Mouse (Mus musculus): ENCODE measurements at regions not wholly inside any gene's neighbourhood (a gene's known extent, or its start where the extent isn't known, plus 50 kb on each side); places are given as distances from the start of the nearest gene placed in this dataset.

DNA sequence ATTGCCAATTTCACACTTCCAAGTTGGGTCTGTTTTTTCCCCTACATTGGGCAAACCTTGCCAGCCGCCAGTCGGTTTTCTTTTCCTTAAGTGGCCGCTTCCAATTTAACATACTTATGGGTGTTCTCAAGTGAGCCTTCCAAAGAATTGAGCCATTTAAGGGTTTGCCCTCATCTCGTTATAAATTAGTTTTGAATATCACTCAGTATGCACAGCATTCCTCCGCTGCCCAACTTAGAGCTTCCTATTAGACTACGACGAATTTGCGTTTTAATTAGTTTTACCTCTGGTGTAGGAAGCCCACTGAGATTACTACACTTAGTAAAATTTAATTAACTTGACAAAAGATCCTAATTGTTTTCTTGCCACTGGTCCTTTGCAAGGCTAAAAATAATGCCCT is 209.9 kb downstream of the Cdh11 start:
- peak; percentile 22 to 29 for DNase-seq (ENCODE audit: low spot score in 2 of 2)

DNA sequence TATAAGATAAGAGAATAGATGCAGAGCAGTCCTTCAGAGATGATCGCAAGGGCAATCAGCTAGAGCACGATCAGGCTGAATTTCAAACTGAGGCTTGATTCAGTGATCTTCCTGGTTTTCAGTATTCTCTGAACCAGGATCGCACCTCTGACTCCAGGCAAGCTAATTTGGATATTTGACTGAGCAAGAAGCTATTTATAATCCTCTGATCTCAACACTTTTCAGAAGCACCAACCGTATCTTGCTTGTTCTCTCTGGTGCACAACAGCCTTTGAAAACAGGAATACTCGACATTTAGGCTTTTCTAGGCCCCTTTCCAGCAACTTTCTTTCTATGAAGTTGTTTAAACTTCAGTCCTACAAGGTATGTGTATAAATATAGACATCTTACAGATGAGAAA is 217.7 kb downstream of the Cdh11 start:
- DNase-seq (ENCODE audit: low spot score in 2 of 2): no peak

DNA sequence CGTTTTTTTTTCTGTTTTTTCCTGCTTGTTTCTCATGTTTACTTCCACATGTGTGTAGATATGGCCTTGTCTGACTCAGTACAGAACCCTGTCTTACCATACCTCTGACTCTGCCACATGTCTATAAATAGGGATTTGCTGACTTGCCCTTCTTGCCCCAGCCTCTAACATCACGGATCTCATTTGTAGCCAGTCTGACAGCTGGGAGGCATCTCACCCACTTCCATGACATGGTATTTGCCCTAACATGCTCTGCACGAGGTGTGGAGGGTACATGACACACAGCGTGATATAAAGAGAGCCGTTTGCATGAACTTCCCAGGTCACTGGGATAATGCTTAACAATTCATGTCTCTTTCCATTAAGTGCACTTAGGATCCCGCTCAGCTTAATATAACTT is 231.2 kb downstream of the Cdh11 start:
- no peak for DNase-seq (ENCODE audit: low spot score in 2 of 2)

DNA sequence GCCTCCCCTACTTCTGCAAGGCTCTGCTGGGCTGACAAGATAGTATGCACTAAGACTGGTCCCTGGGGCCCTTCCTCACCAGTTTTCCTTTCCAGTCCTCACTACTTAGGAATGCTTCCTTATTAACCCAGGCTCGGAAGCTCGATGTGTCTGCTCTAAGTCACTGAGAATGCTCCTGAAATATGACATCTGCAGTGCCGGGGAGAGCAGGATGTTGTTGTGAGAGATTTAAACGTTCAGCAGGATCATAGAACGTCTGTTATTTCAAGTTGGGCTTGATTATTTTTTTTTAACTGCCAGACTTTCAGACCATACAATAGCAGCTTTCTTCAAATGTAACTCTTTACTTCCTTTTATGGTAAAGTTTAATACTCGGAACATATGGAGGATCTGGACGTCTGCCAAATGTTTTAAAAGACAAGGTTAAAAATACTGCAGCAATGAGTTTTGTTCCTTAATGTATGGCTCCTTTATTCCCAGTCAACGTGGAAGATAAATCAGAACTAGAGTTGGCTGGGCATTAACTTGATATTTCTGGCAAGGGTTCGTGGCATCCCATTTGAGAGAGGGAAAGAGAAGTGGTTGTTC is 232.0 kb downstream of the Cdh11 start:
- DNase-seq (ENCODE audit: low spot score in 2 of 2): peak; percentile 30 to 68

DNA sequence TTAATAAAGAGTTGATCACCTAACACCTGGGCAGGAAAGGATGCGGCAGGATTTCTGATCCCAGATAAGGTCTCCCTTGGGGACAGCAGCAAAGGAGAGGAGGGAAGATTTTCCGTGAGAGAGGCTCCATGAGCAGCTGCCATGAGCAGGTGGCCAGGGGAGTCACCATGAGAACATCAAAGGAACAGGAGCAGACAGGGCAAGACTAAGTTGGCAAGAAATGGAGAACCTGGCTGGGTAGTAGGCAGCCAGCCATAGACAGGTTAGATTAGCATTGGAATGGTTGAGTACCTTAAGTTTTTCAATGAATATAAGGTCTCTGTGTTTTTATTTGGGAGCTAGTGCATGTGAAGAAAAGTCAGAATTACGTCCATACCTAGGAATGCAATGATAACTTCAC is 246.6 kb downstream of the Cdh11 start:
- DNase-seq (ENCODE audit: low spot score in 2 of 2): no peak

DNA sequence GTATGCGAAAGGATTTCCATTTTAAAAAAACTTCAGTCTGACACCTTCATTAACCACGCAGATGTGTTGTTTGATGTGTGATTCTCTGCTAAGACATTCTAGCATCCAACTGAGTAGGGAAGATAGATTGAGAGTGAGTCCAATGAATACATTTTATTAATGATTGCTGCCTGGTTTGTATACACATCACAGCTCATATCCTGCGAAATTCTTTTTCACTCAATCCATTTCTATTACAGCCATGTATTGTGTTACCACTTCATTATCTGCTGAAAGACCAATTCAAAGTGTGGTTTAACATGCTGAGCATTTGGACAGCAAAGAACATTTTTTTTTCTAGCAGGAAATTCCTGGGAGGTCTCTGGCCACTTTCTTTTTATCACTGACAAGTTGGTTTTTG is 247.4 kb downstream of the Cdh11 start:
- DNase-seq (ENCODE audit: low spot score in 2 of 2): no peak

DNA sequence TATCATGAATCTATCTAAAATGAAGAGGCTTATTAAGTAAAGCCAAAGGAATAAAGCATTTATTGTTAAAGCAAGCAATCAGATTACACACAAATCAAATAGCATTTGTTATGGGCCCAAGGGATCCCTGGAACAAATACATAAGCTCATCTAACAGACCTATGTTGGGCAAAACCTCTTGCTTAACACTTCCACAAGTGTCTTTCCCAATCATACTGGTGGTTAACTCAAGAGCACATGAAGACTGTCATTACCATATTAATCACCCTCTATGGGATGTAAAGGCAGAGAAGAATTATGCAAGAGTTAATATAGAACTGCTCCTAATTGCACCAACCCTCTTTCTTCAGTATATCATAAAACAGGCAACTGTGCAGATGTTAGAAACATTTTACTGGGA is 267.0 kb downstream of the Cdh11 start:
- DNase-seq (ENCODE audit: low spot score in 2 of 2): no peak

DNA sequence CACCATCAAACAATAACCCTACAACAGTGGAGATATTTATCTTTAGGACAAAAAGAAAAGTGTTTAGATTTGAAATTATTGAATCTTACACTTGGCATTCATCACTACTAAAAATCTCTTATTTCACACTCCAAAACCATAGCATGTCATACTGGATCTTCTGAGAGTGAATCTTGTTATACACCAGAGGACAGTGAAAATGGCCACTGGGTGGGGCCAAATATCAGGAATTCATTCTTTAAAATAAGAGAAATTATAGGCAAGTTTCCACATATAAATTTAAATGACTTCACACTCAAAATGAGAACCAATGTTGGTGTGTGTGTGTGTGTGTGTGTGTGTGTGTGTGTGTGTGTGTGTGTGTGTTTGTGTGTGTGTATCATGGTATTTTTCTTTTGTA is 269.7 kb downstream of the Cdh11 start:
- DNase-seq (ENCODE audit: low spot score in 2 of 2): no peak

DNA sequence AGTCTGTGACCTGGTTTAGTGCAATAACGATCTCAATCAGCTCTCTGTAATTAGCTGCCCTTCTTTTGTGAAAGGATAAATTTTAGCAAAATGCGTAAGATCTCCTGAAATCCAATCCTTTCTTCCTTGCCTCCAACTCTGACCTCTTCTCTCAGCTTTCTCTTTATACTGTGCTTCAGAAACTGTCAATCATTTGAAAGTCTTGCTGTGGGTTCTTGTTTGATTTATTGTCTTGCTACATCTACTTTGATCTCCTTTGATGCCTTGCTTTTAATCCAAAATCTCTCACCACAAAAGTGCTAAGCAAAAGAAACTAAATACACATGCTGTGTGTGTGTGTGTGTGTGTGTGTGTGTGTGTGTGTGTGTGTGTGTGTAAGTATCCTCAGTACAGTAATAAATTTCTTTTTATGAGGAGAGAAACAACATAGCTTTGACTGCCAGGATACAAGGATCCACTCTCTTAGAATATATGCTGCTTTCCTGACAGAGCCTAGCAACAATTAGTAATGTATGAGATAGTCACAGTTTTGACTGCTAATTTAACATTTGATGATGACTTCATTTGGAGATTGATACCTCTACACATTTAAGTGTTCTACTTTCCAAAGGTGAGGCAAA is 270.5 kb downstream of the Cdh11 start:
- DNase-seq (ENCODE audit: low spot score in 2 of 2): no peak

DNA sequence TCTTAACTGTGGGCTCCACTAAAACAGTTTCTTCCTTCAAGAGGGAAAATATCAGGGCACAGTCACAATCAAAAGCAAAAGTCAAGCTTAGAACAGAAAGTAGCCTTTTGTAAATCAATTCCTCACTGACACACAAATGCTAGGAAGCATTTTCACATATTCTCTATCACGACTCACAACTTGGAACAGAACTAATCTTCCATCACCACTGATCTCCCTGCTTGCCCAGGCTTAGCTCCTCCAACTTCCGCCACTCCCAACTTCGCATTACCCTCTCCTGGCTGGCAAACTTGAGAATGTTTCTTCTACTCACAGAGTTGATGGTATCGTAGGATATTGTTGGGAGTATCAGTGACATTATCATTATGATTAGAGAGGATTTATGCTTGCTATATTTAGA is 284.7 kb downstream of the Cdh11 start:
- no peak for DNase-seq (ENCODE audit: low spot score in 2 of 2)

DNA sequence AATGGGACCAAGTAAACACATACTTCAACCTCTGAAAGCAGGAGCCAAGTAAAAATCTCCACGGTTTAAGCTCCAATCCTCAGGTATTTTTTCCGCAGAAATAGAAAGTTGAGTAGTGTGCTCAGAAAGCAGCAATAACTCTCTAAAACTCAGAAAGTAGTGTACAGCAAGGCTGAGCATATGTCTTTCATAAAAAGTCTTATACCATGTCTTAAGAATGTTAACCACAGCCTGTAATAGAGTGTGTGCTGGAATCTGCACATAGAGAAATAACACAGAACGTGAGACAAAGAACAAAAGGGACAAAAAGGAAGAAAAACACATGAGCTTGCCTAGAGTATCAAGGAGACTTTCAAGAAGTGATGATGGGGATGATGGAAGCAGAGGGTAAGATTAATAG is 285.2 kb downstream of the Cdh11 start:
- DNase-seq (ENCODE audit: low spot score in 2 of 2): no peak

DNA sequence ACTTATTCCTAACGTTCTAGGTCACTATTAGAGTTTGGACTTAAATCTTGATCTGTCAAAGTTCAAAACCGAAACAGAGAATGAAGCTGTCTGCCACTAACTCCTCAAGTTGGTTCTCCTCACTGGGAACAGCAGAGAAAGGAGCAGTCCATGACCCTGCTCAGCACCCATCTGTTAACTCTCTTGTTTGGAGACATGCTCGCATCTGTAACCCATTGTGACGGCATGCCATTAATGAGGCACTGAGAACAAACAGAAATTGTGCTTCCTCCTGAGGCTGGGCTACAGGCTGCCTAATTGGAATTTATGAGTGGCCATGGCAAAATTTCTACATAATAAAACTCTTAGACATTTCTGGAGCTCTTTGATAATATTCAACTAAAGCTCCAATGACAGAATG is 286.4 kb downstream of the Cdh11 start:
- no peak for DNase-seq (ENCODE audit: low spot score in 2 of 2)

DNA sequence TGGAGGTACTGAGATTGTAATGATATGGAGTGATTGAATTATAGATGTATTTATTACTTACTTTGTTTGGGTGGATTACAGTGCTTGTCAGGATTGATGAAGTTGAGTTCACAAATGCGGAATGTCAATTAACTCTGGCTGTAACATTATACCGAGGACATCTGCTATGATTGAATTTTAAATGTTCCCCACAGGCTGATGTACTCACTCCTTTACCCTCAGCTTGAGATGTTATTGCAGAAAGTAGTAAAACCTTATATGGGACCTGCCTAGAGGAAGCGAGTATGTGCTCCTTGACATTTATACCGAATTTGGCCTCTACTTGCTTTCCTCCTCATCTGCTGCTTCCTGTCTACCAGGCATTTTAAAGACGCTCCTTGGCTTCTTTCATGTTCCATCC is 288.3 kb downstream of the Cdh11 start:
- no peak for DNase-seq (ENCODE audit: low spot score in 2 of 2)

DNA sequence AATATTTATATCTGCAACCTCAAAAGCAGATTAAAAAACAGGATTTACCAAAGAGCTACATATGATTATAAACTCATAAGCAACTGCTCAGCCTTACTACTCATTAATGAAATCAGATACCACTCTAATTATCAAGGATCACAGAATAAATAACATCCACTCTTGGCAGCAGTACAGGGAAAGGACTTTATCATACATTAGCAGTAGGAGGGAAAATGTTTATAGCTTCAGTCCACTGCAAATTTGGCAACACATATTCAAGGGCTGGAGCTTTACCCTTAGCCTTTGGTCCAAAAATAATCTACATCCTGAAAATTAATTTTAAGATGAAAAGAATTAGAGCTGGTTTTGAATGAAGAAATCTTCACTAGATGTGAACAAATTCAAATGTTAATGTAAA is 288.7 kb downstream of the Cdh11 start:
- DNase-seq (ENCODE audit: low spot score in 2 of 2): no peak

DNA sequence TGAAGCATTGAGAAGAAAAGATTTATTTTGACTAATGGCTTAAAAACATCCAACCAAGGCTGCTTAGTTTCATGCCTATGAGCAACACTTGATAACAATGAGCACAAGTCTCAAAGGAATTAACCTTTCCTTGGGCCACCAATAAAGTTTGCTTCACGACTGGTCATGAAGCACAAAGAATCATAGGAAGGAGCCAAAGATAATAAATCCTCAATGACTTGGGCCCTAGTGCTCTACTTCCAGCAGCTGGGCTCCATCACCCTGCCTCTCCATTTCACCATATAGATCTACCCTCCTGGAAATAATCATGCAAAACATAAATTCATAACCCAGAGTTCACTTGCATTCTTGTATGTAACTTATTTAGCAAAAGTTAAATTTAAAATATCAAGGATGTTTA is 289.4 kb downstream of the Cdh11 start:
- DNase-seq (ENCODE audit: low spot score in 2 of 2): no peak

DNA sequence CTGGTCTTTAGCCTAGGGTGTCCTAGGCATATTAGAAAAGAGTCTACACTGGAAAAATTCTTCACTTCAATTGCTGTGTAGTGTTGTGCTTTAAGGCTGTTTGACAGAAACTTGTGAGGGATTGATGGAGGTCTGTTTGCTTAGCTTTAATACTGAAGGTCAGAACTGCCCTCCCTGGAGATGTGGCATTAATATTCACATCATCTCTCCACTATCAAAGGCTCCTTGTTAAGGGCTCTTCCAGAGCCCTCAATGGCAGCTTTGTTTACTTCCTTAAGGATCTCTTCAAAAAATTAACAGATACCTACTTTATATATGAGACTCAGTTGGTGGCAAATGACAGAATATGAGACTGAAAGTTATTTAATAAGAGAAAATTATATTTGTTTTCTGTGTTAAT is 294.4 kb downstream of the Cdh11 start:
- DNase-seq (ENCODE audit: low spot score in 2 of 2): no peak

DNA sequence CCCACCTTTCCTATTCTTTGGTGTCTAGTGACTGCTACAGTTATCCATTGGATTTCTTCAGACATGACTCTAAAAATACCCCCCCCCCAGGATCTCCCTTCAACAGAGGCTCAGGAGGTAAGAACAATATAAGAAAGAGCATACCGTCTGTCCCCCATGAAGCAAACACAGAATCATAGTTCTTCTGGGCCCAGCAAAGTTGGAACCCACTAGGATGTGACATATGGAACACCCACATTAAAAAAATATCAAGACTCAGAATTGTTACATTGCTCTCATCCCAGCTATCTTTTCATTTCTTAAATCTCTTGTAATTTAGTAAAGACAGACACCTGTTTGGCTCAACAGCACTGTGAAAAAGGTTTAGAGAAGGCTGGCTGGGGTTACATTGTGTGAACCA is 297.2 kb downstream of the Cdh11 start:
- DNase-seq (ENCODE audit: low spot score in 2 of 2): no peak

DNA sequence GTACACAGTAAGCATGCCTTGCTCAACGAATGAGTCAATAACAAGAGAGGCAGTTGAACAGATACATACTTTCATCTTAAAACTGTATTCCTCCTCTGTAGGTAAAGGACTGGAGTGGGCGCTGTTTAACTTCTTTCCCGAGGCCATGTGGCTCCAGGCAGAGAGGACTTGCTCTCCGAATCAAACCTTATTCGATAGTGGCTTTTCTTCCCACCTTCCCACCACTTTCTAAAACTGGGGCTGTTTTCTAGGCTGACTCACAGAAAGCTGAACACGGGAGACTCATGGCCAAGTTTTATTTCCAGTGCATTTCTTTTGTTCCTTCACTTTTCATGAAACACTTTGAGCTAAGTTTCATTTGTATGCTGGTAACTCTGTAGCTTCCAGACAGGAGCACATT is 297.6 kb downstream of the Cdh11 start:
- DNase-seq (ENCODE audit: low spot score in 2 of 2): peak; percentile 32 to 42

DNA sequence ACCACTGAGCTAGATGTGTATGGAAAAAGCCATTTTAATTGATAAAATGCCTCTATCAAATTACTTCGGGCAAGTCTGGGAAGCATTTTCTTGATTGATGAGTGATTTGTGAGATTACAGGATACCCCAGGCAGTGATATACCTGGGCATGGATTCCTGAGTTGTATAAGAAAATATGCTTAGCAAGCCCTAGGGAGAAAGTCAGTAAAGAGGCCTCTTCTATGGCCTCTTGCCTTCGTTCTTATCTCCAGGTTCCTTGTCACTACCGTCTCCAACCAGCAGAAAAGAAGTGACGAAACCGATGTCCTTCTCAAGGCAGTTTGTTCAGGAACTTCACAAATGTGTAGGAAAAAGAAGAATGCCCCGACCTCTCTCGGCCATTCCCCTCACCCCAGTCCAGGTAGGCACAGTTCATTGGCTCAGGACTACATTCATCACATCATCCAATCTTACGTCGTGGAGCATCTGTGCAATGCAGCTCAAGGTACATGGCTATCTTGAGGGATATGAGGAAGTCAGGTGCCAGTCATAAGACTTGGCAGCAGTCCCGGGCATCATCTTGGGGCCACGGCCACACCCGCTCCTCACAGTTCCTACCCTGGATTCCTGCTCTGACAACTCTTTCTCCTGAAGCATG is 310.2 kb downstream of the Cdh11 start:
- no peak for DNase-seq (ENCODE audit: low spot score in 2 of 2)

DNA sequence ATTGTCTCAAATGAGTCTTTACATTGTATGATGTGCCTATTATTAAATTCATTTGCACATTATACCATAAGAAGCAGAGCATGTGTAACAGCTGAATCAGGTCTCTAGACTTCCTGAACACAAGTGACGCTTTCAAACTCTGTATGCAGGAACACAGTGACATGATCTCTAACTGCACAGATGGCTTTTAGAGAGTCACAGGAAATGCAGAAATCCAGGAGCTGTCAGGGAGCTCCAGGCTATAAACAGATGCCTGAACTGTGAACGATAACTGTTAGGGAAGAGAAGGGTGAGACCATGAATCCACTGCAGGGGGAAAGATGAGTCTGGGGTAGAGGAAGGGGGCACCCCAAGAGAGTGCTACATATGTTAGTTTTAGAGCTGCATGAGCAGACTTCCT is 311.2 kb downstream of the Cdh11 start:
- no peak for DNase-seq (ENCODE audit: low spot score in 2 of 2)

DNA sequence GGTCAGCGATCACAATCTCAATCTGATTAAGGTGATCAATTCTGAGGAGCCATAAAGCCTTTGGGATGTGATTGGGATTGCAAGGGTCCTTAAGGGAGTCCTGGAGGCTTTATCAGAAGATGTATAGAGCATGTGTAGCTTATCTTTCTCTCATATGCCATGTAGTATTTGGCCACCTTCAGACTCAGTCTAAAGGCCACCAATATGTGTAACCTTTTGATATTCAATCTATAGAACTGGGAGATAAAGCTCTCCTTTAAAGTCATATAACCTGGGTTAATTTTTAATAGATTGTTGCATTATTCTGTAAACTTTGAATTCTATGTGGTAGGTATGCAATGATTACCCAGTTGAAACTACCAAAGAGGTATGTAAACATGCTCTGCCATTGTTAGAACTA is 314.1 kb downstream of the Cdh11 start:
- no peak for DNase-seq (ENCODE audit: low spot score in 2 of 2)

DNA sequence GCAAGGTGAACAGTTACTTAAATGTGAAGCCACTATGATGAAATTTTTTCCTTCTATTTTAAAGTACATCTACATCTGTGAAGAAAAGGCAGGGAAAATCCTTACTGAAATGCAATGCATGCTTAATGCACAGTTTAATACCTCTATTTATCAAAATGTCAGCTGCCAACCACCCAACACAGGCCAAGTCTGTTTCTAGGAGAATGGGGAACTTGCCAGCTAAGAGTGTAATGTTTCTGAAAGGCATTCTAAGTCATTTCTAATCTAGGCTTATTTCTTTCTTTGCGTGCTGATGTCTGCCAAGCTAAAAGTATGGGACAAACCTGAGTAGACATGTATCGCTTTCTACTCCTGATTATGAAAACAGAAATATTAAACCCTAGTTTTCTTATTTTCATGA is 322.8 kb downstream of the Cdh11 start:
- DNase-seq (ENCODE audit: low spot score in 2 of 2): no peak

DNA sequence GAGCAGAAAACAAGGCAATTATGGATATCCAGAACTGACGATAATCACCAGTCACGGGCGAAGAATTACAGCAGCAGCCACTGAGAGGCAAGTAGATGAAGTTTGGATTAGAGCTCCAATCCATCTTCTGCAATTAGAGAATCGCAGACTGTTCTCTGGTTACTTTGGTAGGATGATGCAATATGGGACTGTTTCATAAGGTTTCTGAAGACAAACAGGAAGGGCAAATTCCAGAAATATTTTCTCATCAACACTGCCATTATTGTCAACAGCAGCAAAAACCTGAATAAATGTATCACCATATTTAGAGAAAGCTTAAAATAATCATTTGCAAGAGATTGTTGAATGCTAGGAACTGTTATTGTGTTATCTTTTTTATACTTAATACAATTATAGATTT is 342.4 kb downstream of the Cdh11 start:
- no peak for DNase-seq (ENCODE audit: low spot score in 2 of 2)

DNA sequence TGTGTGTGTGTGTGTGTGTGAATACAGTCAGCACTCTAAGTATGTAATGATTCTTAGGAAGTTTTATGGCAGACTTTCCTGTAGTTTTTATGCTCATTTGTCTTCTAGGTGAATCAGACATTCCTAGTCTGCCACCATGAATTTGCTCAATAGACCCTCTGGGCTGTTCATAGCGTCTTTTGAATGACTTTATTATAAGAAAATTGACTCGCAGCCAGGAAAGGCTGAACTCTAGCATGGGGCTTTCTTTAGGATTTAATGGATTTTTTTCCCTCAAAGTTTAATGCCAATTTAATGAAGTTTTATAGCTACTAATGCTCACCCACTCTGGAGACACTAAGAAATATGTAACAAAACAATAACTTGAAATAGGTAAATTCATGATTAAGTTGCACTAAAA is 363.6 kb downstream of the Cdh11 start:
- no peak for DNase-seq (ENCODE audit: low spot score in 2 of 2)

Measured in right cerebral cortex, postnatal 10 days (tissue).